Mouse (Mus musculus) thymus, adult 2 months (tissue): ENCODE measurements around the gene Ptprj.

Experiments used
- CTCF ChIP-seq: fragments of 200-500 bp; IDR thresholded peaks from 2 replicates; pipeline ENCODE4 v1.5.1; 2012; ENCODE audit warnings: mild to moderate bottlenecking, control low read depth, low read length, moderate library complexity, borderline replicate concordance; ENCODE audit not compliant: control insufficient read depth, poor library complexity, insufficient read depth; ENCODE audit errors: extremely low read depth
- POLR2A ChIP-seq: fragments of 200-500 bp; IDR thresholded peaks from 2 replicates; pipeline ENCODE4 v1.6.1; 2012; ENCODE audit warnings: mild to moderate bottlenecking, low read length, control low read depth, moderate library complexity; ENCODE audit not compliant: control insufficient read depth, poor library complexity, insufficient read depth; ENCODE audit errors: extremely low read depth

DNA sequence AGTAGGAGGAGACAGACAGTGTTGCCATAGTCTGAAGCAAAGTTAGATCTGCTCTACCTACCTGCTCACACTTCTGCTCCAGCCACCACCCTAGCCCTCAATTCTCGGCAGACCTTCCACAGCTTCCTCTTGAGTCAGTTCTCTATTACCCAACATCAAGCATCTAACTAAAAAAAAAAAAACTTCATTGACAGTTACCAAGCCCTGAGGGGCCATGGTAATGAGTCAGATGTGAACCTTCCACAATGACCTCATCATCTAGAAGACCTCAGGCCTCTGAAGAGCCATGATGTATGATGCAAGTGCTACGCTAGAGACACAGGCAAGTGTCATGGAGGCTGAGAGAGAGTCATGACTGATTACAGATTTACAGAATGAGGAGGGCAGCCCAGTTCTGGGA lies 37.8 kb downstream of the Ptprj start:
- TF ChIP-seq CTCF (no peak), POLR2A (no peak)
